Mouse (Mus musculus): ENCODE data around the gene Syt7.

Gene Syt7

DNA sequence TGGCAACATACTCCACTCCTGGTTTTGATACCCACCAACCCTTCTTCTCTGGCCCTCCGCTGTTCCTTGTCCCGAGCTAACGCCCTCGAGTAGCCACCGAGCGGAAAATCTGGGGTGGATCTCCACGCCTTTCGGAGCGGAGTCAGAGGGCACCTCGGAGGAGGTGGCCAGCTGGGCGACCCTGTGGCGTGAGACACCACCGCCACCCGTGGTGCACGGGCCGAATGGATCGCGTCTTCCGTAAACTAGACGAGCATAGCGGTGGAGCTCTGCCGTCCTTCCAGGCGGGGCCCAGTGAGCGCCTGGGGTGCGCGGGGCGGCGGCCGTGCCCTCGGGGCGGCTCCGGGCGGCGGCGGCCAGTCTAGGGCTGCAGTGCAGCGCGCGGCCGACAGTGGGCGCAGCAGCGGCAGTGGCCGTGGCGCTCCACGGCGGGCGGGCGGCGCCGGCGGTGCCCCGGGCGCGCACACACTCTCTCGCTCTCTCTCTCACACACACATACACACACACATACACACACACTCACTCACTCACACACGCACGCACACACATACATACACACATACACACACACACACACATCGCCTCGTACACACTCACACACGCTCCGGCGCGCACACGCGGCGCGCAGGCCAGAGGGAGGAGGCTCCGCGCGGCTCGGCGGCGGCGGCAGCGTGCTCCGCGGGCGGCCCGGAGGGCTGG, at the start of gene Syt7:
Gene Syt7, plus strand, starts transcription at position 476 of the 699 bp plus-strand sequence.
- peak; percentile 94 for DNase-seq (ENCODE audit: low read depth, low spot score)

DNA sequence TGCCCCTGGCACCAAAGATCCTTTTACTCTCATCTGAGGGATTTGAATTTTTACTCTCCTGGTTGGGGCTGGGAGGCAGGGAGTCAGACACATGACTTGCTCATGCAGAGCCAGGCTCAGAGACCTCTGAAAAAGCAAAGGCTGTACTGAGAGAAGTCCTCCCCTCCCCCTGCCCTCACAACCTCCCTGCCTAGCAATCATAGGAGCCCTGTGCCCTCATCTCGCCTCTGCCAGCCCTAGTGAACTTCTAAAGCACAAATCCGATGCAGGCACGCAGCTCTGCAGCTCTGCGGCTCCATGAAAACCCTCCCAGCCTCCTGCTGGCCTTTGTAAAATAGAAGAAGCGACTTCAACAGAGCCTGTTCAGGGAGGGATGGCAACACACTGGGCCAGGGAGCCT, 49.6 kb upstream of the Syt7 start:
- DNase-seq (ENCODE audit: low read depth, low spot score), result no peak

DNA sequence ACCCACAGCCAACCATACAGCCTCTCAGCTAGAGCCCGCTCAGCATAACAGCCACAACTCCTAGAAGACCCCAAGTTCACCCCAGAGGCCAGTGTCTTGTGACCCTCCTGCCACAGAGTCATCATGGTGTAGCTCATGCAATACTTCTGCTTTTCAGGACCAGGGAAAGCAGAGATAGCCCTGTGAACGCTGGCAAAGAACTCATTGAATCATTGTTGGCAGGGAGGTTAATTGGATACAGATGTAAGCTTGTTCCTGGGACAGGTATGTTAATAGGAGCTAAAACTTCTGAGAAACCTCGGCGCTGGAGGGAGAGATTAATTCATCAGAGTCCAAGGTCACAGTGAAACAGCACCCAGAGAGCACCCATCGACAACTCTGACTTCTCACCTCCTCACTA, 48.2 kb upstream of the Syt7 start:
- DNase-seq (ENCODE audit: low read depth, low spot score), result no peak

DNA sequence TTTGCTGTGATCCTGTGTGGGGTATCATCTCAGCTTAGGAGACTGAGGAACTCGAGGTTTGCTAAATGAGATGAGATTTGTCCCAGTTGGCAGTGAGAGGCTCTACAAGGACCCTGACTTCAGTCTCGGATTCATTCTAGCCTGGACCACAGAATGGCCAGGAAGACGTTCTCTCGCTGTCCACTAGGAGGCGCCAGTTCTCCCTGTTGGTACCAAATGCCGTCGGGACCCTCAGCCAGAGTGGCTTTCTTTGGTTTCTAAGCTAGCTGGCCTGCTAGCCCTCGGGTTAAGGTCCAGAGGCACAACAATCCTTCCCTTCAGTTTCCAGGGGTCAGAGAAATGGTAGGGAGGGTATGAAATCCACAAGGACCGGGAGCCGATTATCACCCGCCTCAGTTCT, 47.7 kb upstream of the Syt7 start:
- peak; percentile 41 for DNase-seq (ENCODE audit: low read depth, low spot score)

DNA sequence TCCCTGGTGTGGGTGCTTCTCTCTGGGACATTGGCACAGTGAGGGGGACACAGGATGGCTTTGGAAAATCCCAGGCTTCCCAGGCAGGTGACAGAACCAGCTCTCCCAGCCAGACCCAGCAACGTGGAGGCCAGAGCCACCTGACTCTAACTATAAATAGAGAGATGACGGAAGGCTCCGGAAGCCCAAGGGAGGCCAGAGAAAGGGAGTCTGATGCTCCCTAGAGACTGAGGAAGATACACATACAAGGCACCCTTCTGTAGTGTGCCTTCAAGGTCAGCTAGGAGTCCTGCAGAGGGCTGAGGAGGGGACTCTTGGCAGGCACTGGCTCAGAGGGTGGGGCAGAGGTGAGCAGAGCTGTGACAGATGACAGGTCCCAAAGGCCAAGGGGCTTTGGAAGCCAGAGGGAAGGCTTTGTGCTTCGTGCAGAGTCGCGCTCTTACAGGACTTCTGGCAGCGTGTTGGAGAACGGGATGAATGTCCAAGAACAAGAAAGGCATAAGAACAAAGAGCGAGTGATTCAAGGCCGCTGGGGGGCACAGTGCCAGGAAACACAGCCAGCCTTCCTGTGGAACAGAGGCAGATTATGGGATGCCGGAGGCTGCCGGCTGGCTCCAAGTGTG, 47.0 kb upstream of the Syt7 start:
- DNase-seq (ENCODE audit: low read depth, low spot score), result no peak

DNA sequence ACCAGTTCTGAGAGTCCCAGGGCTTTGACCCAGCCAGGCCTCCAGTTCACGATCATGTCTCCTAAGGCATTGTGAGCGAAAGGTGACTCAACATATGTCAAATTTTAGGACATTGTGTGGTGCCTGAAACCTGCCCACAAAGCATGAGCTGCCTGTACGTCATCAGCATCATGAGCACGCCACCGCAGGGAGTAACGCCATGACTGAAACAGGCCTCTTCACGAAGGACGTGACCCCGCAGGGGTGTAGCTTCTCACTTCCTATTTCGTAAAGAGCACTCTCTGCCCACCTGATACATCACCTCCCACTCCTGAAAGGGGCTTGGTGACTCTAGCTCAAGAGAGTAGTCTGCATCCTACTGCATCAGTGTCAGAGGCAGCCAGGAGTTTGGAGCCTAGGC, 45.0 kb upstream of the Syt7 start:
- DNase-seq (ENCODE audit: low read depth, low spot score), result no peak

DNA sequence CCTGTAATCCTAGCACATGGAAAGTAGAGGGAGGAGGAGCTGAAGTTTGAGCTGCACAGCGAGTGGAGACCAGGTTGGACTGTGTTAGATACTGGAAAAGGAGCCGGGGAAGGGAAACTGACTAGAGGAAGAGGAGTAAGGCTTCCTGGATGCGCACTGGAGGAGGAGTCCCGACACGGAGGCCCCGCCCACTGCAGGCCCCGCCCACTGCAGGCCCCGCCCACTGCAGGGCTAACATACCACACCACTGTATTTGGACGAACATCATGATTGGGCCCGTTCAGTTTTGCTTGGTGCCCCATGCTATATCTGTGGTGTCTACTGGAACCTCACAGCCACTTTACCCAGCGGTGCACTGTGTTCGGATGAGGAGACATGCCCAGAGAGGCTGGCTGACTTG, 43.2 kb upstream of the Syt7 start:
- DNase-seq (ENCODE audit: low read depth, low spot score), result no peak

DNA sequence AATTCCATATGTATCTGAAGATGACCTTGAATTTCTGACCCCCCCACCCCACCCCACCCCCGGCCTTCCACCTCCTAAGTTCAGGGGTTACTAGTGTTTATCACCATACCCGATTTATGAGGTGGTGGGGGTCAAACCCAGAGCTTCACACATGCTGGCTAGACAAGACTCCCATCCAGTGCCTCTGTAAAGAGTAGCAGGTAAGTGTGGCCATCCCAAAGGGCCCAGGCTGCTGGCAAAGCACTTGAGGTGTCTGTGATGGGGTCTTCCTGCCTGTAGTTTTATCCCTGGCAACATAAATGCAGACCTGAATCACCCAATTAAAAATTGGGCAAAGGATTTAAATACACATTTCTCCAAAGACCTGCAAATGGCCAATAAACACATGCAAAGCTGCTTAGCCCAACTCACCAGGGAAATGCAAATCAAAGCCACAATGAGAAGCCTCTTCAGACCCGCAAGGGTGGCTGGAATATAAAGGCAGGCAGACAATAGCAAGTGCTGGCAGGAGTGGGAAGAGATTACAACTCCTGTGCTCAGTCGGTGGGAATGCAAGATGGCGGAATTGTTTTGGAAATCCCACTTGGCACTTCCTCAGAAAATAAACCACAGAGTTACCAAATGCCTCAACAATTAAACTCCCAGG, 41.1 kb upstream of the Syt7 start:
- no peak for DNase-seq (ENCODE audit: low read depth, low spot score)

DNA sequence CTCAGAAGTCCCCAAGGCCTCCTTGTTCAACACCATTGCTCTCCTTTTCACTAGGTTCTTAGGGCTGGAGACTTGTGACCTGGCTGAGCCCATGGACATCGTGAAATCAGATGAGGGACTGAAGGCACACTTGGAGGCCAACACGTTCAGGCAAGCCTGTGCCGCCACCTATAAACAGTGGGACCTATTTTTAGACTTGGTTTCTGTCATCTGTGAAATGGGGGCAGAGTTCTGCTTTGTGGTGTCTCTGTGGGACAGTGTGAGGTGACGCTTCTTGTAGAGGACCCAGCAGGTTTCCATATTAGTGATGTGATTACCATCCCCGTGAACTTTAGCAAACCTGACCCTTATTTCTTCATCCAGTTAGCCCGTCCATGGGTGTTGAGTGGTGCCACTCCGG, 36.7 kb upstream of the Syt7 start:
- DNase-seq (ENCODE audit: low read depth, low spot score), result no peak

DNA sequence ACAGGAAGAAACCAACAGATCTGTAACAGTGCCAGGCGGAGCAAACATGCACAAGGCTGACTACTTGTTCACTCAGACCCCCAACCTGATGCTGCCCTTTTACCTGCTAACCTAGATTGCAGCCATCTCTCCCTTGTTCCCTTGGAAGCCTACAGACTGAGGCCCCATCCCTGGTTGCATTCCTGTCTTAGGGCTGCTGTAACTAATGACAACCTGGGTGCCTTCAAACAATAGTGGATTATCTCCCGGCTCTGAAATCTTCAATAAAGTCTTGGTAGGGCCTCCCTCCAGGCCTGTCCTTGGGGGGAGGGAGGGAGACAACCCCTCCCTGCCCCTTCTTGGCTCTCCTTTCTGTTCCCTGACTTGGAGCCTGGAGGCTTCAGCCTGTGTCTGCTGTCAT, 34.1 kb upstream of the Syt7 start:
- DNase-seq (ENCODE audit: low read depth, low spot score), result no peak

DNA sequence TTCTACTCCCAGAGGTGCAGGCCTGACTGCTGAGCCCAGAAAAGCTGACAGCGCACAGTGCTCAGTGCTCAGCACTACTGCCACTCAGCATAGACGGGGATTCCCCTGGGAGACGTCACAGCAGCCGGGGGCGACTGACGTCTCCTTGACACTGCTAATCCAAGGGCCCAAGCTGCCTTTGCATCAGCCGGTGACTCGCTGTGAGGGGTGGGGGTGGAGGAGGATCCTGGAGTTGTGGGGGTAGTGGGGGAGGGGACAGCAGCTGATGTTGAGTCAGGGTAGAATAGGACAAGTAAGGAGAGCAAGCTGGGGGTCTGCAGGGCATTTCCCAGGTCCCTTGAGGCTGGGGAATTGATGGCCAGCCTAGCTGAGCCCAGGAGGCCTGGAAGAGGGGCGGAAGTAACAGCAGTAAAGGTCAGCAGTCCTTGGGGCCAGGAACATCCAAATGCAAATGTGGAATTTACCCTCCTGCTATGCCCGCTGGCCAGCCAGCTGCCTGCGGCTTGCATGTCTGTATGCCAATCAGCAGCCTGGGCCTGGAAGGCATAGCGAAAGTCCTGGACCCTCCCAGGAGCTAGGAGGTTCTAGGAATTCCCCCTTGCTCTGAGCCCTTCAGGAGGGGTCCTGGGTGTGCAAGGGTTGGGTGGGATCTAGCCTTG, 31.9 kb upstream of the Syt7 start:
- DNase-seq (ENCODE audit: low read depth, low spot score), result peak; percentile 38

DNA sequence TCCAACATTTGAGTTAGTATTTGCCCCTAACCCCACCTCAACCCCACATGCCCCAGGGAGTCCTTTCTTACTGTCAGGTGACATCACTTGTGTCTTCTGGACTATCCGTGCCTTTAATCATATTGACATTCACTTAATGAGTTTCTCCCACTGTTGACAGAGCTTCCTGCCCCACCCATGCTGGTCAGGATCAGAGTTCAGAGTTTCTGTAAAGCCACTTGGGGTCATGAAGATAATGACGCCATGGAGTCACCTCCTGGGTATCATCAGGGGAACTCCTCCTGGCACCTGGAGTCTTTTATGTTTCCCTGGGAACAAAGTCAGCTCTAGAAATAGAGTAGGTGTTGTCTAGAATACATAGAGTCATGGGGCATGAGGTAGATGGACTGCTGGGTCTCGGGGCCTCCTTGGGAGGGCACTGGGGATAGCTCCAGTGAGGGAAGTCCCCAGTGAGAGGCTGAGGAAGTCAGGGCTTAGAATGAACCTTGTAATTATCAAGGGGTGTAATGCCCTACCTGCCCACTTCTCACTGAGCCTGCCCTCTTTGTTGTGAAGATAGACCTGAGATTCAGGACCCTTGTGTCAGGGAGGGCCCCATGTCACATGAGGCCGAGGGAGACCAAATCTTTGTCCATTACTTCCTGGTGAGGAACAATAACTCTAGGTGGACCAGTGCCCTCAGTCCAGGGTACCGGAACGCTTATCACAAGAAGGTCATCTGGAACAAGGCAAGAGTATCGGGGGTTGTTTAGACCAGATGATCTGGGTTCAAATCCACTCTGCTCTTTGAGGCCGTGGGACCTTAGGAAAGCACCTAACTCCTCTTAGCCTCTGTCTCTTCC, 29.6 kb upstream of the Syt7 start:
- DNase-seq (ENCODE audit: low read depth, low spot score), result no peak

DNA sequence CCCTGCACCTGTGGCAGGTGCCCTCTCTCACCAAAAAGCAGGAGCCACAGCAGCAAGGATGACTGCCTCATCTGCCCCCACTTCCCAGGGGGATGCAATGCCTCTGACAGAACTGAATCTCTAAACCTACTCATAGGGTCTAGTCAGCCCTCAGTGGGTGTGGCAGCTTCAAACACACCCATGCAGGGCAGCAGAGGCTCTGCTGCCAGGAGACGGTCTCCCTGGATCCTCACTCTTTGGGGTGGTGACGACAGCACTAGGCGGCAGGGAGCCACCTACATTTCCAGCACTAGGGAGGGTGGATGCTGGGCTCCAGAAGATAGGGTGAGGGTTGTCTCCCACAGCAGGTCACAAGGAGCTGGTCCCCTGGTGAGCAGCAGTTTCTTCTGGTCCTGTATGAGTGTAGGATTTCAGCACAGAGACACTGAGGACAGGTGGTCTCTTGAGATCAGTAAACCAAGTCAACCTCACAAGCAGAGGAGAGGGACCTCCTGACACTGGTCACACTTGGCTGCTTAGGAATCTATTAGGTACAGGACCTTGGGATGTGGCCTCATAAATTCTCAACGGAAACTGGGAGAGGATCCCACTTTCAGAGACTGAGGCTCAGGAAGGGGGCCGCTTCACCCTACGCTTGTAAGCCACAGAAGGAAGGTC, 26.3 kb upstream of the Syt7 start:
- DNase-seq (ENCODE audit: low read depth, low spot score), result no peak

DNA sequence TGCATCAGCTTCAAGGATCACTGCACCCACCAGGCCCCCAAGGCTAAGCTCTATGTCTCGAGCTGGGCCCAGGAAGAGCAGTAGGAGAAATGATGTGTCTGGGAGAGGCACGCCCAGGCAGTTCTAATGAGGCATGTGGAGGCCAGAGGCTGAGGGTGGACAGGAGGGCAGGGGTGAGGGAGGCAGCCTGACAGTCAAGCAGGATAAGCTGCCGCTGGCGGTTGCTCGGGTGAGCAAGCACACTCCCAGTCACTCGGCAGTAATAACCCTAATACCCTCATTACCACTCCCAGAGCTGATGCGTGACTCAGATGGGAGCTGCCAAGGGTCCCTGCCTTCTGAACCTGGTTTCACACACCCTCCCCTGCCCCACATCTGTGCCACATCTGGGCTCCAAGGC, 25.0 kb upstream of the Syt7 start:
- peak; percentile 30 for DNase-seq (ENCODE audit: low read depth, low spot score)

DNA sequence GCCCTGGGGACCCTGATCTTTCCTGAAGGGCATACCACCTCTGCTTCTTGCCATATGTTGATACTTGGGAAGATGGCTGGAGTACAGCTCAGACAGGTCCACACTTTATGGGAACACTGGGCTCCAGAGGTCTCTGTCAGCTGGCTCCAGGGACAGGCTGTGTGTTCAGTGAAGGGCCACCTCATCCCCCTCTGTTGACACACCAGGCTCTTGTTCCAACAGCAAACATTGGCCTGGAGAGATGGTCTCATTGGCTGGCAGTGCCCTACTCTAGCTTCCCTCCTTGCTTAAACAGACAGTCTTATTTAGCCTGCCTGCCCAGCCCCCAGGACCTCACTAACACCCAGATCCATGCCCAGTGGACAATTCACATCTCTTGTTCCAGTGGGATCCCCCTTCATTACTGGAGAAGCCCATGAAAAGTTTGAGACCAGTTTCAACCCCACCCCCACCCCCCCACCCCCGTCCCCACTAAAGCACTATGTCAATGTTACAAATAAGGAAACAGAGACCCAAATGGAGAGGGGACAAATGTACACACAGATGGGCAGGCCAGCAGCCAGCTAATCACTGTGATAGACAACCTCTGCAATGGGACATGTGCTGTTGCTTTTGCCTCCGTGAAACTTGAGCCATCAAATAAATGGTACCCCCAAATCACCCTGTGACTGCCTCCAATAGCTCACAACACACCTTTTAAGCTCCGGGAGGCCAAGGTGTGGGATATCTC, 22.6 kb upstream of the Syt7 start:
- no peak for DNase-seq (ENCODE audit: low read depth, low spot score)

DNA sequence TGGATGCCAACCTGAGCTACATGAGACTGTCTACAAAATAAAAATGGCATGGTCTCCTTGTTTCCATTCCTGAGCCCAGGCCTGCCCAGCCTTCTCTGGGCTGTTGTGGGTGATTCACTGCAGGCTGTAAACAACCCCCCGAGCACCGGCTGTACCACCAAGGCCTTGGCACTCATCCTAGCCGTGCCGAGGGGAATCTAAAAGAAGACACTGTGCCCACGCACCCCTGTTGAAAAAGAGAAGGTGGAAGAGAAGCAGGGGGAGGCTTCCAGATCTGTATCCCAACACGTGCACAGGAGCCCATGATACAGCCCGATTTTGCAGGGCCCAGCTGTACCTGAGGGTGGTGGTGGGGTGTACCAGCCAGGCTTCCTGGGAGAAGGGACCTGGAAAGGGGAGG, 21.1 kb upstream of the Syt7 start:
- no peak for DNase-seq (ENCODE audit: low read depth, low spot score)

DNA sequence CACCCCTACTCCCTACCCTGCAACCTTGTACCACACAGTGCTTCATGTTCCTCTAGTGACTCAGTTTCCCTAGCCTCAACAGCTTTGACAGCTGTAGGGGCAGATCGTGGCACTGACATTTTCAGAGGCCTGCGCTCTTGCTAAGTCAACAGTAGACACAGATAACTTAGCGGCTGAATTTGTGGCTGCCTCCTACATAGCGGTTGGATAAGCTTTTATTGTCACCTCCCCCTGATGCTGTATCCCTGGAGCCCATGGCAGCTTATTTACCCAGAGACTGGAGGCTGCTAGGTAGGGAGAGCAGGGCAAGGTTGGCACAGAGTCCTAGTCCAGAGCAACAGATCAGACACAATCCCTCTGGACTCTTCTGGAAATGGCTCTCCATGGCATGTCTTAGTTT, 19.0 kb upstream of the Syt7 start:
- no peak for DNase-seq (ENCODE audit: low read depth, low spot score)

DNA sequence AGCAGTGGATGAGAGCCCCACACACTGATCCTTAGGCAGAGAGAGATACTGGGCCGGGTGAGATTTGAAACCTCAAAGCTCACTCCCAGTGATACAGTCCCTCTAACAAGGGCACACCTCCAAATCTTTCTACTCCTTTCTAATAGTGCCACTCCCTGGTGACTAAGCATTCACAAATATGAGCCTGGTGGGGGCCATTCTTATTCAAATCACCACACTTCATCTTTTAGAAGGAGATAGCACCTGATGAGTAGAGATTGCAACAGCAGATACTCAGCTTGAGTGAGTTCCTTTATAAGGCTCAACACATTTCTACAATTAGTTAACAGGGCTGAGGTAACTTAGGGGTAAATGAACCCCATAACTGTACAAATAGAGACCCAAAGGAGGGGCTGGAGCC, 15.7 kb upstream of the Syt7 start:
- DNase-seq (ENCODE audit: low read depth, low spot score), result no peak

DNA sequence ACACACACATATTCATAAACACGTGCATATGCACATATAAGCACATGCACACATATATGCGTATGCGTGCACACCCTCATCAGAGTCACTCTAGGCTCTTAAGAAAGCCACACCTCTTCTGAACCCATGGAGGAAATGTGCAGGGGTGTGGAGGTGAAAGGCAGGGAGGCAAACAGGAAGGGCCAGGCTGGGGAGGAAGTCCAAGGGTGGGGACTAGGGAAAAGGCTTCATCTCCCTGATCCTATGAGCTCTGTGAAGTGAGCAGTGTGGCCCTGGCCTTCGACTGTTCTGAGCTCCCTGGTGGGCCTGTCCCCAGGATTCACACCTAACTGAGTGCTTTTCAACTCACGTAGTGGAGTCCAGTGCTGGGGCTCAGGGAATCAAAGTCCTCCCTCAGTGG, 13.6 kb upstream of the Syt7 start:
- DNase-seq (ENCODE audit: low read depth, low spot score), result no peak

DNA sequence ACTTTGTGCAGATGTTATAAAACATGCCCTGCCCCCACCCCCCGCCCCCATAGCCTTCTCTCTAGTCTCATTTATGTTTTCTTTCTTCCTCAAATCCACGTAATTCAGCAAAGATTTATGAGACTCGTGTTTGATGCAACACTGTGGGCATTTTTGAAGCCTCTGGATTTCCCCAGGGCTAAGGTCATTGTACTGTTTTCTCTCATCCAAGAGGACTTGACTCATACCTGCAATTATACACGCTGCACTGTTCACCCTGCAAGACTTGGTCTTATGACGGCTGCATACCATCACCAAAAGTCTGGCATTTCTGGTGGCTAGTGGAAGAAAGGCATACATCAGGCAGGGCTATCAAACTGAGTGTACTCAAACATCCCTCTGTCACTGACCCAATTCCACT, 8.9 kb upstream of the Syt7 start:
- DNase-seq (ENCODE audit: low read depth, low spot score), result no peak

DNA sequence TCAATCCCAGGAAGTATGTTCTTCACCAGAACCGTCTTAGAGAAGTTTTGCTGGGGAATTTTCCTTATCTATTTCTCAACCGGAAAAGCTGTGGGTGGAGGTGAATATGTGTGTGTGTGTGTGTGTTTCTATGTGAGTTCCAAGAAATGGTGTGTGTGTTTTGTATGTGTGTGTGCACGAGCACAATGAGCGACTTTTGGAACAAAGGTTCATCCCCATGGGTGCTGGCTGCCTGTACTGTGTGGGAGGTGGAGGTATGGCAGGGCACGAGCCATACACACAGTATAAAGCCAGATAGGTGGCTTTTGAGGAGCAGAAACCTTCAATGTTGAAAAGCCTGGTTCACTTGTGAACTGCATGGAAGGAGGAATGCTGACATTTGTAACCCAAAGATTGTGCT, 1.2 kb upstream of the Syt7 start:
- DNase-seq (ENCODE audit: low read depth, low spot score), result no peak
